Mouse (Mus musculus) thymus, adult 2 months (tissue): ENCODE data around the gene Defb11. TPM values are rescaled to one million over a fixed set of nuclear protein-coding genes. Genes with fewer than 3 reads are reported as not detected.
"Not testable (repeated sequence)": the region's sequence is repeated elsewhere in the genome, so short reads cannot be mapped to it uniquely, and the experiment has no call there.

Source experiments
- DNase-seq: peaks from one replicate; pipeline ENCODE4 v3.0.0; 2021
- H3K27ac ChIP-seq: fragments of 200-500 bp; 2 replicates; pipeline ENCODE4 v1.5.1; 2012; ENCODE audit warnings: low read length, control low read depth; ENCODE audit not compliant: control insufficient read depth, insufficient read depth
- H3K27me3 ChIP-seq: fragments of 200-500 bp; 2 replicates; pipeline ENCODE4 v1.6.1; 2012; ENCODE audit warnings: mild to moderate bottlenecking, low read length, moderate library complexity, mixed read lengths; ENCODE audit not compliant: control insufficient read depth, insufficient read depth
- H3K36me3 ChIP-seq: fragments of 200-500 bp; 2 replicates; pipeline ENCODE4 v1.6.1; 2012; ENCODE audit warnings: mild to moderate bottlenecking, low read length, moderate library complexity; ENCODE audit not compliant: control insufficient read depth, insufficient read depth
- H3K4me1 ChIP-seq: fragments of 200-500 bp; replicated peaks from 2 replicates; pipeline ENCODE4 v1.6.1; 2012; ENCODE audit warnings: low read length; ENCODE audit not compliant: control insufficient read depth, insufficient read depth
- H3K4me3 ChIP-seq: fragments of 200-500 bp; 2 replicates; pipeline ENCODE4 v1.5.1; 2012; ENCODE audit warnings: mild to moderate bottlenecking, low read length, control low read depth, moderate library complexity; ENCODE audit not compliant: control insufficient read depth, insufficient read depth
- CTCF ChIP-seq: fragments of 200-500 bp; IDR thresholded peaks from 2 replicates; pipeline ENCODE4 v1.5.1; 2012; ENCODE audit warnings: mild to moderate bottlenecking, control low read depth, low read length, moderate library complexity, borderline replicate concordance; ENCODE audit not compliant: control insufficient read depth, poor library complexity, insufficient read depth; ENCODE audit errors: extremely low read depth
- POLR2A ChIP-seq: fragments of 200-500 bp; IDR thresholded peaks from 2 replicates; pipeline ENCODE4 v1.6.1; 2012; ENCODE audit warnings: mild to moderate bottlenecking, low read length, control low read depth, moderate library complexity; ENCODE audit not compliant: control insufficient read depth, poor library complexity, insufficient read depth; ENCODE audit errors: extremely low read depth
- WGBS: fragments of 180-500 bp; shearing (Covaris S2); methylation state at CpG from one replicate; pipeline ENCODE4 v1.1.7; 2018; 5-methylcytosine and 5-hydroxymethylcytosine counted together
- polyA plus RNA-seq: library from polyadenylated mRNA; depleted of rRNA; stranded (reverse); fragments of >200 nt; gene quantifications from 2 replicates; pipeline ENCODE4 v1.2.3, GENCODE M21; 2012; rRNA removed

Defb11 gene
- polyA plus RNA-seq, 1 experiment = not detected

- WGBS = 88% methylated on average over 3 of the region's 3 CpGs
- no peaks in the 10 kb centered on the region for H3K4me1 ChIP-seq
- H3K4me3 ChIP-seq = no peak overlapping the region
- no peak for DNase-seq
- no peak overlapping the region for H3K27ac ChIP-seq
- no peaks in the 10 kb centered on the region for H3K27me3 ChIP-seq
- no peak for TF ChIP-seq POLR2A
- TF ChIP-seq CTCF = no peak
- no peaks in the 10 kb centered on the region for H3K36me3 ChIP-seq
Measured at GRCm38 (mm10) chr8:21915625-21916024, 9.4 kb upstream of the Defb11 start.

DNA sequence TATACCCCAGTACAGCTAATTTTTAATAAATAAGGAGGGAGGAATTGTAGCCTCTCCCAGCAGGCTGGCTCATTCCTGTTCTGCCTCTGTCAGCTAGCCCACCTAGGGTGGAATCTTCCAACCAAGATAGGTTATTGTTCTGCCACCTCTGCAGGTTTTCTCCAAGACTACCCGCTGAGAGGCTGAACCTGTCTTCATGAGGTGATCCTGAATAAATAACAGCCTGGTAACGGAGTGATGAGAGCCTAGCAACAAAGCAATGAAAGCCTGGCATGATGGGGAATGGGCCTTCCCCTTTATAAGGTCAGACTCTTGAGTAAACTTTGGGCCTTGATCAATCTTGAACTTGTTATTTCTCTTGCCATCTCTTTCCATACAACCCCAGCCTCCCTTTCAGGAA, 6.3 kb upstream of the Defb11 start:
- H3K36me3 ChIP-seq = no peaks in the 10 kb centered on the region
- TF ChIP-seq POLR2A = no peak
- TF ChIP-seq CTCF = no peak
- no peak overlapping the region for H3K27ac ChIP-seq
- H3K4me3 ChIP-seq = no peak overlapping the region
- DNase-seq = no peak
- 50% methylated on average over 2 of the region's 2 CpGs for WGBS
- H3K27me3 ChIP-seq = no peaks in the 10 kb centered on the region
- H3K4me1 ChIP-seq = no peaks in the 10 kb centered on the region

- Histone ChIP-seq H3K36me3 (no peaks in the 10 kb centered on the region), H3K4me3 (no peak overlapping the region), H3K27ac (no peak overlapping the region), H3K4me1 (no peaks in the 10 kb centered on the region), H3K27me3 (no peaks in the 10 kb centered on the region)
- WGBS = 19% methylated on average over 1 of the region's 1 CpGs
- TF ChIP-seq POLR2A = no peak
- TF ChIP-seq CTCF = no peak
- no peak for DNase-seq
Measured at GRCm38 (mm10) chr8:21911931-21912330, 5.7 kb upstream of the Defb11 start.

DNA sequence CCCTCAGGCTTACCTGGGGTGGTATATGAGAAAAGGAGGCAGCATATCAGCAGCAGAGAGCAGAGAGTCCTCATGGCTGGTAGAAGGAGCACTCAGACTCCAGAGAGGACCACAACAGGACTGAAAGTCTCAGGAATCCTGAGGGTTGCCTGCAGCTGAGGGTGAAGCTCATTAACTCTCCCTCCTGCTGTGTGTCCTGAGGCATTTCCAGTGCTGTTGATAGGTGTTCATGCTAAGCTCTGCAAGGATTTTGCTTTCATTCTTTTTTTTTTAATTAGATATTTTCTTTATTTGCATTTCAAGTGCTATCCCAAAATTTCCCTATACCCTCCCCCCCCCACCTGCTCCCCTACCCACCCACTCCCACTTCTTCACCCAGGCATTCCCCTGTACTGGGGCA, 20.9 kb downstream of the Defb11 start, which contains the start of gene Defb9:
Gene Defb9 (minus strand): TSS at position 101 of the 400 bp plus-strand sequence.
- H3K36me3 ChIP-seq, DNase-seq, H3K4me3 ChIP-seq, H3K27me3 ChIP-seq, H3K27ac ChIP-seq, H3K4me1 ChIP-seq: not testable (repeated sequence)

DNA sequence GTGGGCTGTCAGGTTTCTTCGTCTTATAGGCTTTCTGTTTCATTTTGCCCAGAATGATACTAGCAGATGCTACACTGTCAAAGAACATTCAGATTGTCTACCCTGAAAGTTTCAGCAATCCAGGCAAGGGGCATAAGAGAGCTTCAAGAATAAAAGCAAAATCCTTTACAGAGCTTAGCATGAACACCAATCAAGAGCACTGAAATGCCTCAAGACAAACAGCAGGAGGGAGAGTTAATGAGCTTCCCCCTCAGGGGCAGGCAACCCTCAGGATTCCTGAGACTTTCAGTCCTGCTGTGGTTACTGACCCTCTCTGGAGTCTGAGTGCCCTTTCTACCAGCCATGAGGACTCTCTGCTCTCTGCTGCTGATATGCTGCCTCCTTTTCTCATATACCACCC, 47.6 kb downstream of the Defb11 start, which contains the start of gene Defb10:
Gene Defb10 (plus strand): TSS at position 316 of the 400 bp plus-strand sequence.
- not testable (repeated sequence) for H3K27me3 ChIP-seq, H3K4me3 ChIP-seq, H3K27ac ChIP-seq, H3K4me1 ChIP-seq, DNase-seq, H3K36me3 ChIP-seq
- WGBS = 77% methylated on average over 1 of the region's 1 CpGs

Other genes starting within 250 kb of the Defb11 start
- gene Defa34, start 240.6 kb downstream of the Defb11 start, polyA plus RNA-seq = not detected in 2 replicates
- 0.36 TPM in 1 of 2 replicates, not detected in the other for gene AY761184, start 202.8 kb downstream of the Defb11 start, polyA plus RNA-seq
- 0.50 and 0.77 TPM in 2 replicates for gene Defa24, start 171.9 kb downstream of the Defb11 start, polyA plus RNA-seq
- gene Defb50, start 82.9 kb downstream of the Defb11 start, polyA plus RNA-seq = not detected in 2 replicates
- not detected in 2 replicates for gene Defb2, start 66.5 kb downstream of the Defb11 start, polyA plus RNA-seq
- not detected in 2 replicates for gene Defb10, start 47.5 kb downstream of the Defb11 start, polyA plus RNA-seq
- gene Defb9, start 21.0 kb downstream of the Defb11 start, polyA plus RNA-seq = not detected in 2 replicates
- not detected in 2 replicates for gene Defb15, start 26.3 kb upstream of the Defb11 start, polyA plus RNA-seq
- gene Defb35, start 31.9 kb upstream of the Defb11 start, polyA plus RNA-seq = not detected in 2 replicates
- gene Defb13, start 40.4 kb upstream of the Defb11 start, polyA plus RNA-seq = not detected in 2 replicates
- gene Fam90a1a, start 52.3 kb upstream of the Defb11 start, polyA plus RNA-seq = not detected in 2 replicates
- gene Ccdc70, start 63.4 kb upstream of the Defb11 start, polyA plus RNA-seq = not detected in 2 replicates
- gene Atp7b, start 153.9 kb upstream of the Defb11 start, polyA plus RNA-seq = 1.5 and 1.8 TPM in 2 replicates
- 3.7 and 4.0 TPM in 2 replicates for gene Alg11, start 154.3 kb upstream of the Defb11 start, polyA plus RNA-seq
- 0.06 and 0.11 TPM in 2 replicates for gene Nek5, start 218.6 kb upstream of the Defb11 start, polyA plus RNA-seq